Comparison of ENCODE assay signal across 21 mouse cellular contexts in genomic region chr3:136247331-136247730, GRCm38 (mm10).
DNase-seq lines count a peak whose midpoint lies in the region; ATAC-seq and TF ChIP-seq lines count a peak whose summit lies in the region.
"Had no signal": no experiment of that assay in that cellular context is flagged by ENCODE, and none has a peak within 500 bp of the region (broad histone marks: within the 10 kb centered on the region; RNA-seq: fewer than 3 reads in every experiment).

No protein-coding gene starts in this region.

- H3K9me3 ChIP-seq in lung, embryonic 14.5 days (ENCODE audit: low read depth, low read length) = no peaks in the 10 kb centered on the region
- H3K9me3 ChIP-seq in lung, postnatal 0 days (ENCODE audit: low read length) = no peaks in the 10 kb centered on the region
- H3K9me3 ChIP-seq: hindbrain, embryonic 13.5 days; intestine, embryonic 15.5 days; midbrain, embryonic 13.5 days; neural tube, embryonic 15.5 days had no signal

- no peak for TF ChIP-seq CTCF in lung, embryonic 14.5 days (IDR thresholded peaks at IDR 0.05; ENCODE audit: low read depth)
- TF ChIP-seq CTCF in lung, postnatal 0 days (IDR thresholded peaks at IDR 0.05) = no peak

- H3K4me1 ChIP-seq in lung, embryonic 14.5 days (ENCODE audit: insufficient read depth) = no peaks in the 10 kb centered on the region
- no peaks in the 10 kb centered on the region for H3K4me1 ChIP-seq in lung, postnatal 0 days (ENCODE audit: insufficient read depth, low read depth, low read length)
- H3K4me1 ChIP-seq: hindbrain, embryonic 13.5 days; intestine, embryonic 15.5 days; midbrain, embryonic 13.5 days; neural tube, embryonic 15.5 days had no signal

- intact Hi-C loops in heart, postnatal 10 days (cut with DNase I) = no loop called here
- intact Hi-C loops in left cerebral cortex, postnatal 14 days (cut with DNase I) = no loop called here

- peak; percentile 11 for DNase-seq in heart, adult 8-10 months (ENCODE audit: low spot score)
- DNase-seq in heart, postnatal 10 days = no peak
- DNase-seq in lung, embryonic 14.5 days = peak; percentile 29
- no peak for DNase-seq in lung, postnatal 0 days (ENCODE audit: low spot score)
- peak; percentile 17 for DNase-seq in forelimb bud, embryonic 11.5 days (ENCODE audit: low read depth, low spot score)
- peak; percentile 6 for DNase-seq in skeletal muscle tissue, adult 2 months (ENCODE audit: low read depth, low spot score)
- DNase-seq in left cerebral cortex, postnatal 14 days (ENCODE audit: low spot score in 2 of 2) = no peak
- DNase-seq in adrenal gland, postnatal 25 days = no peak
- DNase-seq: adrenal gland, postnatal 10 days; cerebellum, adult 8-10 months; forebrain, postnatal 0 days; left cerebral cortex, postnatal 4 days; retina, postnatal 1 day; right cerebral cortex, postnatal 4 days had no signal

- H3K27ac ChIP-seq in lung, embryonic 14.5 days (ENCODE audit: low read depth) = no peak overlapping the region
- H3K27ac ChIP-seq in lung, postnatal 0 days (ENCODE audit: low read length) = no peak overlapping the region
- H3K27ac ChIP-seq: hindbrain, embryonic 13.5 days; intestine, embryonic 15.5 days; liver, embryonic 14.5 days; macrophage; midbrain, embryonic 13.5 days; neural tube, embryonic 15.5 days had no signal

- H3K27me3 ChIP-seq in lung, embryonic 14.5 days (ENCODE audit: insufficient read depth, low read length) = no peaks in the 10 kb centered on the region
- no peaks in the 10 kb centered on the region for H3K27me3 ChIP-seq in lung, postnatal 0 days (replicated peaks; ENCODE audit: insufficient read depth, low read length)
- H3K27me3 ChIP-seq: hindbrain, embryonic 13.5 days; intestine, embryonic 15.5 days; midbrain, embryonic 13.5 days; neural tube, embryonic 15.5 days had no signal

- no peak overlapping the region for H3K4me3 ChIP-seq in lung, embryonic 14.5 days (ENCODE audit: low read depth, low read length)
- H3K4me3 ChIP-seq in lung, postnatal 0 days (ENCODE audit: low read depth, low read length) = no peak overlapping the region
- H3K4me3 ChIP-seq: hindbrain, embryonic 13.5 days; intestine, embryonic 15.5 days; midbrain, embryonic 13.5 days; myocyte; neural tube, embryonic 15.5 days had no signal

- 62% methylated on average over 5 of the region's 5 CpGs for WGBS in lung, embryonic 14.5 days
- 54% methylated on average over 5 of the region's 5 CpGs for WGBS in lung, postnatal 0 days

- no peak for TF ChIP-seq EP300 in lung, postnatal 0 days (IDR thresholded peaks at IDR 0.05)

- no peak for ATAC-seq in lung, embryonic 14.5 days (ENCODE audit: insufficient read depth)
- no peak for ATAC-seq in lung, postnatal 0 days
- ATAC-seq: forebrain, postnatal 0 days; intestine, embryonic 15.5 days; midbrain, embryonic 13.5 days had no signal

- H3K36me3 ChIP-seq in lung, embryonic 14.5 days (ENCODE audit: insufficient read depth) = no peaks in the 10 kb centered on the region
- no peaks in the 10 kb centered on the region for H3K36me3 ChIP-seq in lung, postnatal 0 days (ENCODE audit: insufficient read depth, low read length)
- H3K36me3 ChIP-seq: hindbrain, embryonic 13.5 days; intestine, embryonic 15.5 days; midbrain, embryonic 13.5 days; neural tube, embryonic 15.5 days had no signal

- no peak overlapping the region for H3K9ac ChIP-seq in lung, embryonic 14.5 days
- H3K9ac ChIP-seq in lung, postnatal 0 days (replicated peaks; ENCODE audit: low read depth) = no peak overlapping the region
- H3K9ac ChIP-seq: forebrain, postnatal 0 days; hindbrain, embryonic 13.5 days; intestine, embryonic 15.5 days; liver, embryonic 14.5 days; midbrain, embryonic 13.5 days; neural tube, embryonic 15.5 days had no signal

- H3K4me2 ChIP-seq in lung, embryonic 14.5 days = no peak overlapping the region
- no peak overlapping the region for H3K4me2 ChIP-seq in lung, postnatal 0 days (replicated peaks; ENCODE audit: low read depth, low read length)
- H3K4me2 ChIP-seq: hindbrain, embryonic 13.5 days; intestine, embryonic 15.5 days; midbrain, embryonic 13.5 days; neural tube, embryonic 15.5 days had no signal

Comparison
In these comparisons a context has a peak if more than half of its experiments do, and no peak if none do; other contexts are left out.
1. DNase-seq: peak in heart, adult 8-10 months (single experiment), lung, embryonic 14.5 days (single experiment), forelimb bud, embryonic 11.5 days (single experiment) and skeletal muscle tissue, adult 2 months (single experiment); none in heart, postnatal 10 days (0 of 2), lung, postnatal 0 days (single experiment), left cerebral cortex, postnatal 14 days (0 of 2) and adrenal gland, postnatal 25 days (single experiment).